Mouse (Mus musculus): ENCODE results near the gene Zfp853. TPM values are rescaled to one million over a fixed set of nuclear protein-coding genes. Genes with fewer than 3 reads are reported as not detected.

Zfp853 gene
- polyA plus RNA-seq, 1 experiment from 2014 or later, result 0.12 TPM

- Histone ChIP-seq H3K4me2 (replicated peaks; ENCODE audit: low read depth, low read length) (no peak overlapping the region), H3K4me3 (ENCODE audit: low read depth, low read length) (no peak overlapping the region), H3K9ac (replicated peaks; ENCODE audit: low read depth, low read length) (no peak overlapping the region), H3K27me3 (ENCODE audit: control insufficient read depth, insufficient read depth, low read length) (no peaks in the 10 kb centered on the region), H3K36me3 (ENCODE audit: control insufficient read depth, insufficient read depth, low read length) (peaks cover 34% of the 10 kb centered on the region), H3K9me3 (ENCODE audit: control insufficient read depth, low read depth, low read length) (no peaks in the 10 kb centered on the region), H3K27ac (ENCODE audit: low read length) (no peak overlapping the region), H3K4me1 (ENCODE audit: control insufficient read depth, insufficient read depth, low read length) (no peaks in the 10 kb centered on the region)
- ATAC-seq (ENCODE audit: insufficient number of reproducible peaks, insufficient read depth, low FRiP score, low read depth), result no peak
- 85% methylated on average over 8 of the region's 8 CpGs for WGBS
Observed at GRCm38 (mm10) chr5:143301296-143301695, 7.9 kb upstream of the Zfp853 start.

GRCm38 (mm10) chr5:143299686-143300085 is 6.3 kb upstream of the Zfp853 start:
- Histone ChIP-seq H3K9me3 (ENCODE audit: control insufficient read depth, low read depth, low read length) (no peaks in the 10 kb centered on the region), H3K27me3 (ENCODE audit: control insufficient read depth, insufficient read depth, low read length) (no peaks in the 10 kb centered on the region), H3K4me3 (ENCODE audit: low read depth, low read length) (no peak overlapping the region), H3K4me1 (ENCODE audit: control insufficient read depth, insufficient read depth, low read length) (no peaks in the 10 kb centered on the region), H3K4me2 (replicated peaks; ENCODE audit: low read depth, low read length) (no peak overlapping the region), H3K36me3 (ENCODE audit: control insufficient read depth, insufficient read depth, low read length) (peaks cover 25% of the 10 kb centered on the region), H3K9ac (replicated peaks; ENCODE audit: low read depth, low read length) (no peak overlapping the region), H3K27ac (ENCODE audit: low read length) (no peak overlapping the region)
- 82% methylated on average over 4 of the region's 4 CpGs for WGBS
- ATAC-seq (ENCODE audit: insufficient number of reproducible peaks, insufficient read depth, low FRiP score, low read depth), result no peak

- no peak overlapping the region for H3K4me3 ChIP-seq (ENCODE audit: low read depth, low read length)
- 90% methylated on average over 7 of the region's 7 CpGs for WGBS
- no peak overlapping the region for H3K9ac ChIP-seq (replicated peaks; ENCODE audit: low read depth, low read length)
- peaks cover 3% of the 10 kb centered on the region; the same call in 1 of the 2 replicates for H3K4me1 ChIP-seq (ENCODE audit: control insufficient read depth, insufficient read depth, low read length)
- H3K4me2 ChIP-seq (replicated peaks; ENCODE audit: low read depth, low read length), result no peak overlapping the region
- no peak overlapping the region for H3K27ac ChIP-seq (ENCODE audit: low read length)
- H3K36me3 ChIP-seq (ENCODE audit: control insufficient read depth, insufficient read depth, low read length), result peaks cover 20% of the 10 kb centered on the region
- no peak for ATAC-seq (ENCODE audit: insufficient number of reproducible peaks, insufficient read depth, low FRiP score, low read depth)
- no peaks in the 10 kb centered on the region for H3K9me3 ChIP-seq (ENCODE audit: control insufficient read depth, low read depth, low read length)
- 0 out of 2 replicates have a peak, but pooled peaks cover 8% of the 10 kb centered on the region for H3K27me3 ChIP-seq (ENCODE audit: control insufficient read depth, insufficient read depth, low read length)
Observed at GRCm38 (mm10) chr5:143298391-143298790, 5.0 kb upstream of the Zfp853 start.

GRCm38 (mm10) chr5:143297986-143298385 is 4.6 kb upstream of the Zfp853 start:
- H3K4me2 ChIP-seq (replicated peaks; ENCODE audit: low read depth, low read length), result no peak overlapping the region
- peaks cover 18% of the 10 kb centered on the region for H3K36me3 ChIP-seq (ENCODE audit: control insufficient read depth, insufficient read depth, low read length)
- no peaks in the 10 kb centered on the region for H3K9me3 ChIP-seq (ENCODE audit: control insufficient read depth, low read depth, low read length)
- peaks cover 6% of the 10 kb centered on the region; the same call in 1 of the 2 replicates for H3K4me1 ChIP-seq (ENCODE audit: control insufficient read depth, insufficient read depth, low read length)
- no peak overlapping the region for H3K9ac ChIP-seq (replicated peaks; ENCODE audit: low read depth, low read length)
- H3K27me3 ChIP-seq (ENCODE audit: control insufficient read depth, insufficient read depth, low read length), result 0 out of 2 replicates have a peak, but pooled peaks cover 8% of the 10 kb centered on the region
- no peak for ATAC-seq (ENCODE audit: insufficient number of reproducible peaks, insufficient read depth, low FRiP score, low read depth)
- H3K27ac ChIP-seq (ENCODE audit: low read length), result no peak overlapping the region
- no peak overlapping the region for H3K4me3 ChIP-seq (ENCODE audit: low read depth, low read length)
- 86% methylated on average over 9 of the region's 9 CpGs for WGBS

- Histone ChIP-seq H3K27ac (ENCODE audit: low read length) (no peak overlapping the region), H3K9ac (replicated peaks; ENCODE audit: low read depth, low read length) (no peak overlapping the region), H3K27me3 (ENCODE audit: control insufficient read depth, insufficient read depth, low read length) (peaks cover 8% of the 10 kb centered on the region; the same call in 1 of the 2 replicates), H3K36me3 (ENCODE audit: control insufficient read depth, insufficient read depth, low read length) (peaks cover 5% of the 10 kb centered on the region; the same call in 1 of the 2 replicates), H3K4me3 (ENCODE audit: low read depth, low read length) (no peak overlapping the region), H3K4me2 (replicated peaks; ENCODE audit: low read depth, low read length) (no peak overlapping the region), H3K9me3 (ENCODE audit: control insufficient read depth, low read depth, low read length) (no peaks in the 10 kb centered on the region), H3K4me1 (ENCODE audit: control insufficient read depth, insufficient read depth, low read length) (peaks cover 6% of the 10 kb centered on the region; the same call in 1 of the 2 replicates)
- ATAC-seq (ENCODE audit: insufficient number of reproducible peaks, insufficient read depth, low FRiP score, low read depth), result no peak
- 86% methylated on average over 2 of the region's 2 CpGs for WGBS
Observed at GRCm38 (mm10) chr5:143295330-143295729, 1.9 kb upstream of the Zfp853 start.

GRCm38 (mm10) chr5:143294862-143295261 is 1.4 kb upstream of the Zfp853 start:
- WGBS, result 92% methylated on average over 3 of the region's 3 CpGs
- no peak overlapping the region for H3K27ac ChIP-seq (ENCODE audit: low read length)
- H3K4me1 ChIP-seq (ENCODE audit: control insufficient read depth, insufficient read depth, low read length), result peaks cover 6% of the 10 kb centered on the region; the same call in 1 of the 2 replicates
- peaks cover 3% of the 10 kb centered on the region; the same call in 1 of the 2 replicates for H3K36me3 ChIP-seq (ENCODE audit: control insufficient read depth, insufficient read depth, low read length)
- no peak overlapping the region for H3K9ac ChIP-seq (replicated peaks; ENCODE audit: low read depth, low read length)
- H3K9me3 ChIP-seq (ENCODE audit: control insufficient read depth, low read depth, low read length), result no peaks in the 10 kb centered on the region
- H3K27me3 ChIP-seq (ENCODE audit: control insufficient read depth, insufficient read depth, low read length), result peaks cover 8% of the 10 kb centered on the region; the same call in 1 of the 2 replicates
- H3K4me2 ChIP-seq (replicated peaks; ENCODE audit: low read depth, low read length), result no peak overlapping the region
- ATAC-seq (ENCODE audit: insufficient number of reproducible peaks, insufficient read depth, low FRiP score, low read depth), result no peak
- H3K4me3 ChIP-seq (ENCODE audit: low read depth, low read length), result no peak overlapping the region

- Histone ChIP-seq H3K4me2 (replicated peaks; ENCODE audit: low read depth, low read length) (peak overlapping the region; percentile 90), H3K36me3 (ENCODE audit: control insufficient read depth, insufficient read depth, low read length) (no peaks in the 10 kb centered on the region), H3K27ac (ENCODE audit: low read length) (no peak overlapping the region), H3K9ac (replicated peaks; ENCODE audit: low read depth, low read length) (peak overlapping the region; percentile 32), H3K4me3 (ENCODE audit: low read depth, low read length) (peak overlapping the region; percentile 49), H3K27me3 (ENCODE audit: control insufficient read depth, insufficient read depth, low read length) (peaks cover 27% of the 10 kb centered on the region), H3K4me1 (ENCODE audit: control insufficient read depth, insufficient read depth, low read length) (peaks cover 9% of the 10 kb centered on the region; the same call in 1 of the 2 replicates), H3K9me3 (ENCODE audit: control insufficient read depth, low read depth, low read length) (no peaks in the 10 kb centered on the region)
- no peak for ATAC-seq (ENCODE audit: insufficient number of reproducible peaks, insufficient read depth, low FRiP score, low read depth)
- WGBS, result 2% methylated on average over 19 of the region's 19 CpGs
Observed at GRCm38 (mm10) chr5:143292879-143293278, 544 bp downstream of the Zfp853 start.

GRCm38 (mm10) chr5:143289299-143289698 is 4.1 kb downstream of the Zfp853 start:
- no peak overlapping the region for H3K4me3 ChIP-seq (ENCODE audit: low read depth, low read length)
- no peaks in the 10 kb centered on the region for H3K9me3 ChIP-seq (ENCODE audit: control insufficient read depth, low read depth, low read length)
- ATAC-seq (ENCODE audit: insufficient number of reproducible peaks, insufficient read depth, low FRiP score, low read depth), result no peak
- H3K4me2 ChIP-seq (replicated peaks; ENCODE audit: low read depth, low read length), result no peak overlapping the region
- 77% methylated on average over 9 of the region's 9 CpGs for WGBS
- H3K27ac ChIP-seq (ENCODE audit: low read length), result no peak overlapping the region
- no peak overlapping the region for H3K9ac ChIP-seq (replicated peaks; ENCODE audit: low read depth, low read length)
- peaks cover 12% of the 10 kb centered on the region; the same call in 1 of the 2 replicates for H3K4me1 ChIP-seq (ENCODE audit: control insufficient read depth, insufficient read depth, low read length)
- H3K27me3 ChIP-seq (ENCODE audit: control insufficient read depth, insufficient read depth, low read length), result peaks cover 34% of the 10 kb centered on the region
- H3K36me3 ChIP-seq (ENCODE audit: control insufficient read depth, insufficient read depth, low read length), result no peaks in the 10 kb centered on the region
